Mouse (Mus musculus): ENCODE measurements around the gene Myh10. TPM values are rescaled to one million over a fixed set of nuclear protein-coding genes. Genes with fewer than 3 reads are reported as not detected.
"Not testable (repeated sequence)": the region's sequence is repeated elsewhere in the genome, so short reads cannot be mapped to it uniquely, and the experiment has no call there.

The Myh10 gene
- total RNA-seq, 2 experiments from 2014 or later, result 38.9 to 48.6 TPM

DNA sequence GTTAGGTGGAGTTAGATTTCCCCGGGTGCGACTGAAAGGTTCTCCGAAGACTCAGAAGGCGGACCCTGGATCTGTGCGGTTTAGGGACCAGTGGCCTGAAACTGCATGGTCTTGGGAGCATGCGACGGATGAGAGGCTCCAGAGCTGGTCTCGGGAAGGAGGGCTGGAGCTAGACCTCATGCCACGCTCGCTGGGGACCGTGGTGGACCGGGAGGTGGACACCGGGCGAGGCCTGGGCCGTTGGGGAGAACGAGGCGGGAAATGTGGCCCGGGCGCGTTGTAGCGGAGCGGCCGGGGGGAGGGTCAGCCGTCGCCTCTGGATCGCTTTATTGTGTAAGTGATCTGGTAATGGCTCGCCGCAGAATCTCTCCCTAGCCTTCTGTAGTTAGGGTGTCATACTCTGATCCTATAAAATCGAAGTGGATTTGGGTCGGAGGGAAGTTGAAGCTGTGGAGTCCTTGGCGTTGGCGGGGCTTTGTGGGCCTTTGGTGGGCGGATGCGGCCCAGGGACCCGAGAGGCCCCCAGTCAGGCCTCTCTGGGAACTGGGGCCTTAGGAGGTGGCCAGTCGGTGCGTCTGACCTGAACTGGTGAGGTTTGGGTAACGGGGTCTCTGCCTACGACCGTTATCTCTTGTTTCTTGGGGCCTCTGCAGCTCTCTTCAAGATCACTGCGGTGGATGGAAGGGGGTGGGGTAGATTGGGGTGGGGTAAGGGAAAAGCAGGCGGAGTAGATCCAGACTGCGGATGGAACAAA is 1.5 kb downstream of the Myh10 start:
- peak; percentile 57 for DNase-seq

DNA sequence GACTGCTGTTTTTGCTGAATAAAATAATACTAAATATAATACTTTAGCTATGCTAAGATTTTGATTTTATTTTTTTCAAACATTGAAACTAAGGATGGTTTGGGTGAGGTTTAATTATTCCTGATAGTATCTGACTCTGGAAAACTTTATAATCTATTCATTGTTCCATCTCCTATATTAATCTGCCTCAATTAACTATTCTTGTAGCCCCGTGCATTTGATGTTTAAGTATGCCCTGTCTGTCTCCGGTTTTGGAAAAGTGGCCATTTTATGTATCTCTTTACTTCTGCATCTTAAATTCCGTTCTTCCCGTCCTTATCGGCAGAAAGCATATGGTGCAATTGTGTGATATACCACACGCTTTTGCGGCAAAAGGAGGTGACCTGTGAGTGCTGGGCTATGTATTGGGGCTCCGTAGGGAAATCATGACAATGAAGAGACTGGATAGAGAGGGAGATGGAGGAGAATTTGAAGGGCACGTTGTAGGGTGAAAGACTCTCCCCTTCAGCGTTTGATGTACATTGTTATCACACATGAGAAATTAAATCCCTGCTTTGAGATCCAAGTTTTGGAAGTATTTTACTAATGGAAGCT is 2.2 kb downstream of the Myh10 start:
- DNase-seq, result no peak

DNA sequence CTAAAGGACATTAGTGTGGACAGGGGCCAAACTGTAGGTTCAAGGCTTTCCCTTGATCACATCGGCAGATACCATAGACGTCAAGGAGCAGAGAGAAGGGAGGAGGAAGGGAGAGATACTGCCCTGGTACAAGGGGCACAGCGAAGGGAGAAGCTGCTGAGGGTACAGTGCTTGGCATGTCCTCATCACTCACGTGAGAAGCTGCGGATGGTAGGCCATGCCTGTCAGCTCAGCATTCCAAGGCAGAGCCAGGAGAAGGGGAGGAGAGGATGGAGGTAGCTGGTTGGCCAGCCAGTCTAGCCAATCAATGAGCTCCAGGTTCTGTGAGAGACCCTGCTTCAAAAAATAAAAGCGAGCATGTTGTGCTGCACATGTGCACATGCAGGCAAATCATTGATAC is 11.0 kb downstream of the Myh10 start:
- DNase-seq, result no peak

DNA sequence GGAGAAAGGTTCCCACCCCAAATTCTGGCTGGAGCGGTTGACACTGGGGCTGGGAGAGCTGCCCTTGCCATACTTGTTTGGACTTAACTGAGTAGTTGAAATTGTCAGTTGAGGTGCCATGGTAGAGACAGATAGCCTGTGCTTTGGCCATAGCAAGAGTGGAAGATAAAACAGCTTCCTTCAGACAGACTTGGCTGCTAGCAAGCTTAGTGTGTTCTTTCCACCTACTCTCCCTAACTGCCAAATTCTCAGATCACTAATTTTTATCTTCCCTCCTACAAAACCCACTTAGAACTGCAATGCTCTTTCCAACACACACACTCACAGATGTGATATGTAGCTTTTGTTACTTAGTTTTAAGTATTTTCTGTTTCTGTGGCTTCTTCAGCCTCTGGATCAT is 12.0 kb downstream of the Myh10 start:
- DNase-seq, result no peak

DNA sequence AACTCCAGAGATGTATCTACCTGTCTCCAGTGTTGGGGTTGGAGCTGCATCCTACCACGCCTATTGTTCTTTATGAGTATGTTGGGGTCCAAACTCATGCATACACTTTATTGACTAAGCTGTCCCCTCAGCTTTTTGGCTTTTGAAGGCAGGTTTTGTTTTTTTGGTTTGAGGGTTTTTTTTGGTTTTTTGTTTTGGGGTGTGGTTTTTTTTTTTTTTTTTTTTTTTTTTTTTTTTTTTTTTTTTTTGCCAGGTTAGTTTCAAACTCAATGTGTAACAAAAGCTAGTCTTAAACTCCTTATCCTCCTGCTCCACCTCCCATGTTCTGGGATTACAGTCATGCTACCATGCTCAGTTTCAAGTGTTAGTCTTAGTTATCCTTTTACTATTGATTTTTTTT is 12.9 kb downstream of the Myh10 start:
- DNase-seq, result no peak

DNA sequence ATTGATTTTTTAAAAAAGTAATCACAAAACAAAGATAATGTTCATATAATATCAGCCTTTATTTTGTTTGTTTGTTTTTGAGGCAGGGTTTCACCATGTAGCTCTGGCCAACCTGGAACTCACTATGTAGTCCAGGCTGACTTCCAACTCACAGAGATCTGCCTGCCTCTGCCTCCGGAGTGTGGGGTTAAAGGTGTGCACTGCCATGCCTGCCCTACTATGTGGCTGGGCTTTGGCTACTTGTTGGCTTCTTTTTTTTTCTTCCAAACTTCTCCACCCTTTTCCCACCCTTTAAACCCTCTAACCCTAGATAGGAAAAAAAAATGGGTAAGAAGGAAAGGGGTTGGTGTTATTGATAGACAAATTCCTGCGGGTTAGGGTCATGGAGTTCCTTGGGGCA is 13.5 kb downstream of the Myh10 start:
- no peak for DNase-seq

DNA sequence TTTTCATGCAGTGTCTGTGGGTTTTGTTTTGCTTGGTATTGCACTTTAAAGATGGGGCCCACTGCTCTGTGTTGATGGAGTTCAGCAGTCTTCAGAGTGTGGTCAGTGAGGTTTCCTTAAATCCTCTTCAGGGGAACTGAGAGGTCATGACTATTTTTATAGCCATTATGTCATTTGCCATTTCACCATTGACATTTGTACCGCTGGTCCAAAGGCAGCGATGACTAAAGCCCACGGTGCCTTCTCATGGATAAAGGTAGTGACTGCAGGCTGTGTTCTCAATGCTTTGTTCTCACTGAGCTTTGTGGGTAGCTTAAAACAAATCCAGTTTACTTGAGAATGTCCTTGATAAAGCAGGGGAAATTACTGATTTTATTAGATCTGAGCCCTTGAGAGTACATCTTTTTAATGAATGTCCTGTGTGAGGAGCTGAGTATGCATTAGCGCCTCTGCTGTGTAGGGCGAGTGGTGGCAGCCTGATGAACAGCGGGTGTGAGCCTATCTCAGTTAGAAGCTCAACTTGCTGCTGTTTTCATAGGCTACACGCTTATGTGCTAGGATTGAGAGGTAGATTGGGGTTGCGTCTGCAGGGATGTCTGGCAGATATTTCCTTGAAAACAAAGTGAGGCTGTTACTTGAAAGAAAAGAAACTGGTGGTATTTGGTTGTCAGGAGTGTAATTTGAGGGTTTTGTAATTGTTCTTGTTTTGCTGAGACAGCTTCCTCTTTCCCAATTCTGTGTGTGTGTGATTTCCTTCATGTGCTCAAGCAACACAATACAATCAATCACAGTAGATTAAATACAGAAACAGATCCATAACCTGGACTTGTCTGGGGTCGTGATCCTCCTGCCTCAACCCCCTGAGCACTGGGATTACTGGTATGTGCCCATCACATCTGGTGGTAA is 15.4 kb downstream of the Myh10 start:
- no peak for DNase-seq

DNA sequence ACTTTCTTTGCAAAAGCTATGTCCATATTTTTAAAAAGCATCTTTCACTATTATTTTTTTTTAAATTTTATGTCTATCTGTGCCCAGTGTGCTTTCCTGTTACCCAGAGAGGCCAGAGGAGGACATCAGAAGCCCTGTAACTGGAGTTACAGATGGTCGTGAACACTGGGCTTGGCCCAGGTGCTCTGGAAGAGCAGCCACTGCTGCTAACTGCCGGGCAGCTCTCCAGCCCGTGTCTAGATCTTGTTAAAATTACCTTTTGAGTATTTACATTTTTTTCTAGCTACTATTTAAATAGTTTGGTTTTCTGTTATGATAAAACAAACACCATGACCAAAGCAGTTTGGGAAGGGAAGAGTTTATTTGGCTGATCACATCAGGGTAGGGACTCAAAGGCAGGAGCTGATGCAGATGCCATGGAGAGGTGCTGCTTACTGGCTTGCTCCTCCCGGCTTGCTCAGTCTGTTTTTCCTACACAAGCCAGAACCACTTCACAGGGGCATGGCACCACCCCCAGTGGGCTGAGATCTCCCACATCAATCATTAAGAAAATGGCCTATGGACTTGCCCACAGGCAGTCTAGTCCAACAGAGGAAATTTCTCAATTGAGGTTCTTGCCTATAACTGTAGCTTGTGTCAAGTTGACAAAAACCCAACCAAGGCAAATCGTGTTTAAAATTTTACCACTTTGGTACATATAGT is 16.7 kb downstream of the Myh10 start:
- no peak for DNase-seq

DNA sequence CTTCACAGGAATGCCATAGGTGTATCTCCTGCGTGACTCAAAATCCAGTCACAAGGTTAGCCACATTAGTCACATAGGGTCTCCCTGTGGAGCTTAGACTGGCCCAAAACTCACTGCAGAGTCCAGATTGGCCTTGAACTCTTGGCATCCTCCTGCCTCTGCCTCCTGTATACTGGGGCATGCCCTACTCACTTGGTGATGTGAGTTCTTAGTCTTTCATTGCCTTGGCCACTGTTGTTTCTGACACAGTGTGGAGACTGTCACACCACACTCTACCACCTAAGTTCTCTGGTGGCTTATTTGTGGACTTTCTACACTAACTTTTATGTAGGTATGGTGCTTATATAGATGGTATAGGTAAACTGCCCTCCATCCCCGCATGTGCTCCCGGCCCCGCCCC is 24.8 kb downstream of the Myh10 start:
- DNase-seq, result no peak

DNA sequence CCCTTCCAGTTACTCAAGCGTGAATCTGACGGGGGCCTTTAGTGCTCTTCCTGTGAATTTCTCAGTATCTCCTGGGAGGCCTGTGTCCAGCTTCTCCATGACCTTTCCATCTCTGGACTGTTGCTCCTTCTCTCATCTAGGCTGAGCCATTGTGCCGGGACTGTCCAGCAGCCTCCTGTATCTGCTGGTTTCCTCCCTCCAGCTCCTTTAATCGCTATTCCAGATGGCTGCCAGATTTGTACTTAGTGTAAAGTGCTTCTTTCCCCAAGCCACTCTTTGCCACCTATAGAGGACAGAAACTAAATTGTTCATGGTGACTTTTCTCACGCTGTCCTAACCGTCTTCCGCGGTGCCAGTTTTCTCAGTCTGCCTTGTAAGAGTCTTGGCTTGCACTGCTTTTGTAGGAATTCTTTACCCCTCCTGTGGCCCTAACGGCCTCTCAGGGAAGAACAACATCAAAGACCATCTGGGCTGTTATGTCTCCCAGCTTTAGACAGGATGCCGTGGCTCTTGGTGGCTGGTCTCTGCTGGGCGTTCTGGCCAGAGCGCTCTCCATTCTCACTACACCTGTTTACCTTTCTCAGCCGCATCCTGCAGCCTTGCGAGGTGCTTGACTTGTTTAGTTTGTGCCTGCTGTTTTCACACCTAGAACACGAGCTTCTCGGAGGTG is 25.9 kb downstream of the Myh10 start:
- no peak for DNase-seq

DNA sequence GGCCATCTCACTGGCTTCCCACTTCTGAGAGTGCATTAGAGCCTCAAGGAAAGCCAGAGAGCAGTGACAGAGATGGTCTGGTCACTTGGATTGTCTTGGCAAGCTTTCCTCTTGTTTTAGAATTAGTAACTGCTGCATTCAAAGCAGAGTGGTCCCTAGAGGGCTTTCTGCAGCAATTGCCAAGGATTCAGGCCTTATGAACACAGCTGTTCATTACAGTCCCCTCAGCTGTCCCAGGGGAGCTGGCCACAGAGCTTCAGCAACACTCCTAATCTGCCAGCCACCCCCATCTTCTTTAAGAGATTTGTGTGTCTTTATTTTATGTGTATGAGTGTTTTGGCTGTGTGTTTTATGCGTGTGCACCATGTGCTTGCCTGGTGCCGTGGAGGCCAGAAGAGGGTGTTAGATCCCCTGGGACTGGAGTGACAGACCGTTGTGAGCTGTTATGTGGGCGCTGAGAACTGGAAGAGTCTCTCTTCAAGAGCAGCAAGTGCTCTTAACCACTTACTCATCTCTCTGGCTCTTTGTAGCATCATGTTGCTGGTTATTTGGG is 27.8 kb downstream of the Myh10 start:
- peak; percentile 63 for DNase-seq

DNA sequence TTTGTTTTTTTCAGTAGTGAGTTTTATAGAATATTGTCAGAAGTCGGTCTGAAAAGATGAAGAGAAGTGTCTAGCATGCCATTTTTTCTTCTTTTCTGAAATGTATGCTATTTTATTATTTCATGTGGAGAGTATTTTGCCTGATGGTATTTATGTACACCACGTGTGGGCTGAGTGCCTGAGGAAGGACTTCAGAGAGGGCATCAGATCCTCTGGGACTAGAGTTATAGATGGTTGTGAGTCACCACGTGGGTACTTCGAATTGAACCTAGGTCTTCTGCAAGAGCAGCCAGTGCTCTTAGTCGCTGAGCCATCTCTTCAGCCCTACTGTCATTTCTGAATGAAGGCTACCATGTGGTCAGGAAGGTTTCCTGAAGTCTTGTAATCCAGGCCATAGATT is 28.4 kb downstream of the Myh10 start:
- DNase-seq, result no peak

DNA sequence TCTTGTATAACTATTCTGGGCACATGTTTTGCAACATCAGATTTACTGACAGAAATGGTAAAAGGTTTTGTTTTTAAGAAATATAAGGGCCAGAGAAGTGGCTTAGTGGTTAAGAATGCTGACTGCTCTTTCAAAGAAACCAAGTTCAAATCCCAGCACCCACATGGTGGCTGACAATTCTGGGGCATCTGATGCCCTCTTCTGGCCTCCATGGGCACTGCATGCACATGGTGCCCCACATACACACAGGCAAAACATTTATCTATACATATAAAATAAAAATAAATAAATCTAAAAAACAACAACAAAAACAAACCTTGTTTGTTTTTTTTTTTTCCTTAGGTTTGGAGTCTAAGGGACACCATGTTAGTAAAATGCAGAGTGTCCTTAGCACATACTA is 32.8 kb downstream of the Myh10 start:
- peak; percentile 44 for DNase-seq

DNA sequence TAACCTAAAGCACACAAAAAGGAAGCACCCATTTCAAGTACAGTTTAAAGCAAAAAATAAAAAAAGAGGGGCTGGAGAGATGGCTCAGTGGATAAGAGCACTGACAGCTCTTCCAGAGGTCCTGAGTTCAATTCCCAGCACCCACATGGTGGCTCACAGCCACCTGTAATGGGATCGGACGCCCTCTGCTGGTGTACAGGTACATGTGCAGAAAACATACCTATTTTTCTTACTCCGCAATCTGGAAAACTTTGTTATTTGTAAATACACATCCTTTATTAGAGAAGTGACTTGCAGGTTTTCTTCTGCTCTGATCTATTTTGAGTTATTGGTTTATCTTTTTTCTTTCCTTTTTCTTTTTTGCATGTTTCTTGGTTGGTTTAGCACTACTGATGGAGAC is 37.3 kb downstream of the Myh10 start:
- DNase-seq, result no peak

DNA sequence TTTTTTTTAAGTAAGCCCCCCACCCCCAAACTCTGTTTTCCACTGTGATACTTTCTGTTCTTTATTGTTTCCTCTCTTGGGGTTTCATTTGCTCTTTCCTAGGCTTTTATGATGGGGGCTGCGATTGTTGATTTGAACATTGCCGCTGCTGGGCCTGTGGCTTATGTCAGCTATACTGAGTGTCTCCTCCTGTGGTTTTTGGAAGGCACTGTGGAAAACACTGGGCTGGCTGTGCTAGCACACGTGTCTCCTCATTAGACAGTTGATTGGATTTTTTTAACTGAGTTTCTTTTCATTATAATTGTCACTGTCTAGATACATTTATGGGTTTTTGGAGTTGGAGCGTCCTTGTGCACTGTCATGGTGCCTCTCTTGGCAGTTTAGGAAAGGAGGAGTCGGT is 39.4 kb downstream of the Myh10 start:
- no peak for DNase-seq

DNA sequence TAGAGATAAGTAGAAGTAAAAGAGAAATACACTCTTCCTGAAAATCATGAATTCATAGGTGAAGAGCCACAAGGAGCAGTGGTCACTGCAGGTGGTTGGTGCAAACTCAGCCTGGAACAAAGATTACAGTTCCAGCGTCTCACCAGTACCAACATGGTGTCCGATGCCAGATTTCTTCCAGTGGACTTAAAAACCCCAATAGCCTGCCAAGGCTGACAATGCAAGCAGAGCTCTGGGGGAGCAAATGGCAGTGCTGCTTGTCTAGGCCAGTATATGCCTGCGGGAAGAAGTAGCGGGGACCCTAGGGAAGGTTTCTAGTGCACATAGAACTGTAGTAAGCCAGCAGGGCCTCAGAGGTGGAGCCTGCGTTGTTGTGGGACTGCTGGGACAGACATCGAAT is 40.7 kb downstream of the Myh10 start:
- DNase-seq, result peak; percentile 27

DNA sequence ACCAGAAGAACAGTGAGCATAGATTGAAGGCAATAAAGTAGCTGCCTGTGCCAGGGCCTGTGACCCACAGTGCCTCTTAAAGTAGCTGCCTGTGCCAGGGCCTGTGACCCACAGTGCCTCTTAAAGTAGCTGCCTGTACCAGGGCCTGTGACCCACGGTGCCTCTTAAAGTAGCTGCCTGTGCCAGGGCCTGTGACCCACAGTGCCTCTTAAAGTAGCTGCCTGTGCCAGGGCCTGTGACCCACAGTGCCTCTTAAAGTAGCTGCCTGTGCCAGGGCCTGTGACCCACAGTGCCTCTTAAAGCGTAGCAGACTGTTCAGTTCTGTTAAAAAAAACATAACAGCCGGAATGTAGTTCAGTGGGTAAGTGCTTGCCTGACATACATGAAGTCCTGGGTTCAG is 42.0 kb downstream of the Myh10 start:
- not testable (repeated sequence) for DNase-seq

DNA sequence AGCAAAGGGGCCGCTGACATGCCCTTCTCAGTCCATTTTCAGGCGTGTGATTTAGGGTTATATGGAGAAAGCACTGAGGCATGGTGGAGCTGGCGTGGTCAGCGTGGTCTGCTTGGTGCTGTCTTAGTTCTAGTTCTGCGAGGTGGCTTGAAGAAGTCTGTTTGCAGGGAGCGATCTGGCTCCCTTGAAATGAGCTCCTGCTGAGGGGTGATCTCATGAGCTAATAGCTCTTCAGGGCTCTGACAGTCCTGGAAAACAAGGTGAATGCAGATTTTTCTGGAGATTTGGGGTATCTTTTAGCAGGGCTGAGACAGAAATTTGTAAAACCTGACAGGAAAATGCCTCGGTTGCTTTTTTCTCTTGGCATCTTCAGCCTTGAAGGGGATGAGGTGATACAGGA is 48.1 kb downstream of the Myh10 start:
- DNase-seq, result no peak

DNA sequence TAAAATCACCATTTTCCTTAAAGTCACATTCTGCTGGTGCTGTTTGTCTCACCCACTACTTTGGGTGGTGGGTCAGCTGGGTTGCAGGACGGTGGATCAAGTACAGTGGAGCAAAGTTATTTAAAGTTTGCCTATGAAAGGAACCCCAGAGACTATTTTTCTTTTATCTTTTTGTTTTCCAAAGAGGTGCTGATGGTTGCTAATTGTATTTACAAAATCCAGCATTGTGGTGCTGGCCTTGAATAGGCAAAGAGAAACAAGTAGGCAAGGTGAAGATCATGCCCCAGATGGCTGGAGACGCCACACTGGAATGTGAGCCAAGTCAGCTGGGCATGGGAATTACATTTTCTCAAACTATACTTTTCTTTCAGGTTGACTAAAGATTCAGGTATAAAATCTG is 51.3 kb downstream of the Myh10 start:
- no peak for DNase-seq

DNA sequence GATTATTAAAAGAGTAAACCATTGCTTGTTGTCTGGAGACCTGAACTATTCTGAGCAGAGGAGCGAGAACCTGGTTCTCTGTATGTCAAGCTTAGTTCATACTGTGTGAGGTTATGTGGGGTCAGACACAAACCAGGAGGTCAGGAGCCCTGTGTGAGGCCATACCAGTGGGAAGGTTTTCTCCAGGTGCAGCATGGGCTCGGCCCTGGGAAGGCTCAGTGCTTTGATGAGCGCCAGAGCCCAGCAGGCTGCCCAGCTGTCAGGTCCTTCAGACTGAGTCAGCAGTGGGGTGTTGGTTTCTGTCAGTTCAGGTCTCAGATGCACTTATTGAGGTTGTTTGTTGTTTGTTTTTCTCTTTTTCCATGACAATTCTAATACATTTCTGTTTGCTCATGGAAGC is 52.8 kb downstream of the Myh10 start:
- DNase-seq, result no peak

DNA sequence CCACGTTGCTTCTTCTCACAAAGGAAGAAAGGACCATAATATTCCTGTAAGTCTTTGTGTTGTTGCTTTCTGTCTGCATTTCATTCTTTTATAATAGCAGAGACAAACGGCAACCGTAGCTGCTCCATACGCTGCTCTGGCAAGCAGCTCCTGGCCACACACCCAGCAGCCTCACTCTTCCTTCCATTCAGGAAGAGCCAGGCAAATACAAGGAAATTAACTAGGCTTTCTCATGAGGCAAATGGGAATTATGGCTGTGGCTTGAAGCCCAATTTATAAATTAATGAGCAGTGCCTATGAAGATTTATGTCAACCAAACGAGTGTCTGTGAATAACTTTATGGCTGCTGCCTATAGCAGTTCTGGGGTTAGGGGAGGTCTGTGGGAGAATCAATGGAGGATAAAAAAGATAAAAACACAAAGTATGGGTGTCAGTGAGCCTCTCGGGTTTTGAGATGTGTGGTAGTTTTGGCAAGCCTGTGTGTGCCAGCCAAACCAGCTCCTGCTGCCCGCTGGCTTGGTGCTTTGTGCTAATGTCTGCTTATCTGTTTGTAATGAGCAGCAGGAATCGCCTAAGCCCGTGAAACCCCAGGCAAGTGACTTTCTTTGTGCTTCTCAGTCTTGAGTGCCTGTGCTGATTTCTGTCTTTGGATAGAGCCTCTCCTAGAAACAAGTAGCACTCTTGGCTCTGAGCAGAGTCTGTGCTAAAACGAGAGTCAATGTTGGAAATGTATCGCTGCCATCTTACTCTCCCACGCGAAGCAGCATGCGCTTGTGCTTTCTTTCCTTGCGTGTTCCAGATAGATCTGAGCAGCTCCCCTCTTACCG is 54.2 kb downstream of the Myh10 start:
- DNase-seq, result no peak
